10 mouse cellular contexts compared by ENCODE assay signal in genomic region chr5:134393624-134394023, GRCm38 (mm10).
A peak's percentile ranks its signal among the peaks of the same experiment; 100 is the strongest.
DNase-seq lines count a peak whose midpoint lies in the region; ATAC-seq and TF ChIP-seq lines count a peak whose summit lies in the region.
"Had no signal": no experiment of that assay in that cellular context is flagged by ENCODE, and none has a peak within 500 bp of the region (broad histone marks: within the 10 kb centered on the region; RNA-seq: fewer than 3 reads in every experiment).

No protein-coding gene starts in this region.

- H3K27me3 ChIP-seq in heart, embryonic 14.5 days (ENCODE audit: control insufficient read depth, insufficient read depth, low read length) = no peaks in the 10 kb centered on the region
- H3K27me3 ChIP-seq in limb, embryonic 13.5 days = no peaks in the 10 kb centered on the region
- H3K27me3 ChIP-seq in stomach, embryonic 15.5 days (replicated peaks) = no peaks in the 10 kb centered on the region
- no peaks in the 10 kb centered on the region for H3K27me3 ChIP-seq in forebrain, postnatal 0 days (ENCODE audit: insufficient read depth, low read length)
- H3K27me3 ChIP-seq in forebrain, embryonic 12.5 days = no peaks in the 10 kb centered on the region
- H3K27me3 ChIP-seq: midbrain, embryonic 12.5 days had no signal

- ATAC-seq in heart, embryonic 14.5 days (ENCODE audit: insufficient number of reproducible peaks, insufficient read depth, low FRiP score, low read depth) = no peak
- no peak for ATAC-seq in limb, embryonic 13.5 days (ENCODE audit: low FRiP score, low read depth)
- ATAC-seq in stomach, embryonic 15.5 days (ENCODE audit: insufficient read depth, low FRiP score, low read depth) = no peak; the same call in 1 of the 2 replicates
- ATAC-seq in forebrain, postnatal 0 days = no peak
- no peak for ATAC-seq in forebrain, embryonic 12.5 days (ENCODE audit: low FRiP score)

- H3K9me3 ChIP-seq in heart, embryonic 14.5 days (ENCODE audit: control insufficient read depth, low read length) = no peaks in the 10 kb centered on the region
- H3K9me3 ChIP-seq in limb, embryonic 13.5 days = no peaks in the 10 kb centered on the region
- H3K9me3 ChIP-seq in stomach, embryonic 15.5 days = no peaks in the 10 kb centered on the region
- H3K9me3 ChIP-seq in forebrain, postnatal 0 days (ENCODE audit: low read length) = no peaks in the 10 kb centered on the region
- H3K9me3 ChIP-seq in forebrain, embryonic 12.5 days = no peaks in the 10 kb centered on the region
- H3K9me3 ChIP-seq: midbrain, embryonic 12.5 days had no signal

- no peak overlapping the region for H3K4me3 ChIP-seq in heart, embryonic 14.5 days (ENCODE audit: control insufficient read depth in 1 of 2, insufficient read depth in 1 of 2, low read depth in 1 of 2, low read length in 2 of 2)
- H3K4me3 ChIP-seq in limb, embryonic 13.5 days = no peak overlapping the region
- H3K4me3 ChIP-seq in stomach, embryonic 15.5 days (replicated peaks) = no peak overlapping the region
- H3K4me3 ChIP-seq in forebrain, postnatal 0 days (ENCODE audit: low read depth, low read length) = no peak overlapping the region
- no peak overlapping the region for H3K4me3 ChIP-seq in forebrain, embryonic 12.5 days (replicated peaks)
- H3K4me3 ChIP-seq: midbrain, embryonic 12.5 days had no signal

- H3K36me3 ChIP-seq in heart, embryonic 14.5 days (ENCODE audit: control insufficient read depth, insufficient read depth, low read length) = peaks cover 82% of the 10 kb centered on the region
- H3K36me3 ChIP-seq in limb, embryonic 13.5 days = peaks cover 96% of the 10 kb centered on the region
- H3K36me3 ChIP-seq in stomach, embryonic 15.5 days = peaks cover 61% of the 10 kb centered on the region
- H3K36me3 ChIP-seq in forebrain, postnatal 0 days (ENCODE audit: insufficient read depth) = peaks cover 82% of the 10 kb centered on the region
- peaks cover 94% of the 10 kb centered on the region for H3K36me3 ChIP-seq in forebrain, embryonic 12.5 days (replicated peaks)

- TF ChIP-seq CTCF in forebrain, postnatal 0 days (IDR thresholded peaks at IDR 0.05; ENCODE audit: low read depth) = no peak

- H3K4me2 ChIP-seq in heart, embryonic 14.5 days (ENCODE audit: low read length) = no peak overlapping the region
- H3K4me2 ChIP-seq in limb, embryonic 13.5 days (replicated peaks) = no peak overlapping the region
- H3K4me2 ChIP-seq in stomach, embryonic 15.5 days = no peak overlapping the region
- no peak overlapping the region for H3K4me2 ChIP-seq in forebrain, postnatal 0 days (ENCODE audit: low read depth)
- no peak overlapping the region for H3K4me2 ChIP-seq in forebrain, embryonic 12.5 days
- H3K4me2 ChIP-seq: midbrain, embryonic 12.5 days had no signal

- no peak overlapping the region for H3K9ac ChIP-seq in heart, embryonic 14.5 days (ENCODE audit: low read length)
- no peak overlapping the region for H3K9ac ChIP-seq in limb, embryonic 13.5 days
- no peak overlapping the region for H3K9ac ChIP-seq in stomach, embryonic 15.5 days
- no peak overlapping the region for H3K9ac ChIP-seq in forebrain, postnatal 0 days
- no peak overlapping the region for H3K9ac ChIP-seq in forebrain, embryonic 12.5 days
- H3K9ac ChIP-seq: midbrain, embryonic 12.5 days had no signal

- peak; percentile 31 for DNase-seq in thymus, postnatal 0 days (ENCODE audit: low spot score)
- DNase-seq in thymus, postnatal 36 days = no peak
- no peak for DNase-seq in forebrain, postnatal 0 days
- no peak for DNase-seq in gastrocnemius, postnatal 14 days
- DNase-seq: gastrocnemius, postnatal 25 days had no signal

- H3K4me1 ChIP-seq in heart, embryonic 14.5 days (ENCODE audit: control insufficient read depth in 2 of 2, insufficient read depth in 2 of 2, low read length in 2 of 2) = peaks cover 23 to 33% of the 10 kb centered on the region in 2 experiments
- H3K4me1 ChIP-seq in limb, embryonic 13.5 days = peaks cover 31% of the 10 kb centered on the region
- H3K4me1 ChIP-seq in stomach, embryonic 15.5 days = 0 out of 2 replicates have a peak, but pooled peaks cover 3% of the 10 kb centered on the region
- H3K4me1 ChIP-seq in forebrain, postnatal 0 days (ENCODE audit: insufficient read depth) = no peaks in the 10 kb centered on the region
- peaks cover 3% of the 10 kb centered on the region; the same call in 1 of the 2 replicates for H3K4me1 ChIP-seq in forebrain, embryonic 12.5 days
- H3K4me1 ChIP-seq: midbrain, embryonic 12.5 days had no signal

- peak overlapping the region; percentile 73 to 88 for H3K27ac ChIP-seq in heart, embryonic 14.5 days (replicated peaks in 1 of 2; ENCODE audit: control insufficient read depth in 1 of 2, insufficient read depth in 1 of 2, low read depth in 2 of 2, low read length in 2 of 2)
- H3K27ac ChIP-seq in limb, embryonic 13.5 days = peak overlapping the region; percentile 89; the same call in 1 of the 2 replicates
- H3K27ac ChIP-seq in stomach, embryonic 15.5 days = peak overlapping the region; percentile 65; the same call in 1 of the 2 replicates
- no peak overlapping the region for H3K27ac ChIP-seq in forebrain, postnatal 0 days (ENCODE audit: low read depth, low read length)
- H3K27ac ChIP-seq in forebrain, embryonic 12.5 days = no peak overlapping the region
- H3K27ac ChIP-seq: midbrain, embryonic 12.5 days had no signal

- WGBS in heart, embryonic 14.5 days = 54% methylated on average over 6 of the region's 6 CpGs
- 65% methylated on average over 6 of the region's 6 CpGs for WGBS in limb, embryonic 13.5 days
- 73% methylated on average over 6 of the region's 6 CpGs for WGBS in stomach, embryonic 15.5 days
- WGBS in forebrain, postnatal 0 days = 89% methylated on average over 6 of the region's 6 CpGs
- WGBS in forebrain, embryonic 12.5 days = 87% methylated on average over 6 of the region's 6 CpGs

- intact Hi-C loops in gastrocnemius, postnatal 14 days (cut with DNase I; ENCODE audit: low total_unique reads) = no loop called here

Comparison
In these comparisons a context has a peak if more than half of its experiments do, and no peak if none do; other contexts are left out.
1. H3K27ac ChIP-seq: peak in heart, embryonic 14.5 days (2 of 2), limb, embryonic 13.5 days (single experiment) and stomach, embryonic 15.5 days (single experiment); none in forebrain, postnatal 0 days (single experiment) and forebrain, embryonic 12.5 days (single experiment).